8 mouse cellular contexts compared by ENCODE assay signal in the genomic region with DNA sequence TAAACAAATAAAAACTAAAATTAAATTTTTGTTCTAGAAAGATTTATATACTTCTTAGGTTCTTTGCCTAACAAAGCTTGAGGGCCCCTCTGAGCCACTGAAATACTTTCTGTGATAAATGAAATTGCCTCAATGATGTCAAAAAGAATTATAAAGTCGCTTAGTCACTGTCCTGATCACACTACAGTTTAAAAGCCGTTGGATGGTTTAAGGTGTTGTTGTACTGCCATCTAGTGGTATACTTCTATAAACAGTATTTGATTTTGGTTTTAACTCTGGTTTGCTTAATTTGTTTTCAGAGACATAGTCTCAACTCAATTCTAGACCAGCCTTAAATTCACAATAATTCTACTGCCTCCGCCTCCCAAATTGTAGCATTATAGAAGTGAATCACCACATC.
DNase-seq lines count a peak whose midpoint lies in the region; ATAC-seq lines count a peak whose summit lies in the region.

No protein-coding gene starts in this region.

- no peaks in the 10 kb centered on the region for H3K27me3 ChIP-seq in heart, embryonic 11.5 days (ENCODE audit: control insufficient read depth, insufficient read depth, low read length)

- no peak overlapping the region for H3K27ac ChIP-seq in heart, embryonic 11.5 days (ENCODE audit: low read depth, low read length)

- no peaks in the 10 kb centered on the region for H3K9me3 ChIP-seq in heart, embryonic 11.5 days (replicated peaks; ENCODE audit: control insufficient read depth, low read length)

- H3K9ac ChIP-seq in heart, embryonic 11.5 days (ENCODE audit: low read depth, low read length): no peak overlapping the region

- no peaks in the 10 kb centered on the region for H3K4me1 ChIP-seq in heart, embryonic 11.5 days (ENCODE audit: control insufficient read depth, insufficient read depth, low read length)

- intact Hi-C loops in heart, postnatal 36 days (cut with DNase I): loop anchor here (1.0 to 5.0 kb wide), 2 partner anchors 33 to 643 kb away; no protein-coding TSS in a partner anchor

- no peak overlapping the region for H3K4me2 ChIP-seq in heart, embryonic 11.5 days

- 29% methylated on average over 3 of the region's 3 CpGs for WGBS in heart, embryonic 11.5 days (ENCODE audit: insufficient replicate concordance)

- peak; percentile 18 for DNase-seq in kidney, adult 9 months
- no peak for DNase-seq in kidney, postnatal 10 days
- peak; percentile 56 for DNase-seq in brain, adult 2 months (ENCODE audit: low read depth, low spot score)
- peak; percentile 3 for DNase-seq in lung, postnatal 36 days
- no peak for DNase-seq in adrenal gland, adult 8-10 months
- DNase-seq in heart, postnatal 36 days: no peak

- no peaks in the 10 kb centered on the region for H3K36me3 ChIP-seq in heart, embryonic 11.5 days (ENCODE audit: control insufficient read depth, insufficient read depth, low read length)

- no peak overlapping the region for H3K4me3 ChIP-seq in heart, embryonic 11.5 days (ENCODE audit: low read depth, low read length)

- peak; percentile 57 for ATAC-seq in CD4-positive, CD25-positive, alpha-beta regulatory T cell, adult 4 months
- ATAC-seq in heart, embryonic 11.5 days (replicated peaks; ENCODE audit: insufficient number of reproducible peaks, low FRiP score, low TSS enrichment): no peak

Comparison
In these comparisons a context has a peak if more than half of its experiments do, and no peak if none do; other contexts are left out.
1. DNase-seq: peak in kidney, adult 9 months (single experiment), brain, adult 2 months (single experiment) and lung, postnatal 36 days (single experiment); none in kidney, postnatal 10 days (single experiment), adrenal gland, adult 8-10 months (single experiment) and heart, postnatal 36 days (0 of 2).